26 mouse cellular contexts compared by ENCODE assay signal in the genomic region with DNA sequence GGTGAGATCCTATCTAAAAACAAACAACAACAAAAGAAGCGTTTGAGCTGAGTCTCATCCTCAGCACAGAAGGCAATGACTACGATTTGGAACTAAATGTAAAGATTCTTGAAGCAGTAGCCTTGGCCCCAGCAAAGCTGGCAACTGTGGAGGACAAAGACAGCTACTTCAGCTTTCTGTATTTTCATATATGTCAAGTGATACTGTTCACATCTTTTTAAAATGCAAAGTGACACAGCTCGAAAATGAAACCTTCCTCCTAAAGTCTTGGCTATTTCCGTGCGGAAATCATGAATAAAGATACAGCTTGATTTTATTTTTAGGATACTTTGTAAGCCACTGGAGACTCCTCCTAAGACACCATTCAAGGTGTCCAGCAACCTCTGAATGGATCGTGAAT. TPM values are rescaled to one million over a fixed set of nuclear protein-coding genes. Genes with fewer than 3 reads are reported as not detected.
"Had no signal": no experiment of that assay in that cellular context is flagged by ENCODE, and none has a peak within 500 bp of the region (broad histone marks: within the 10 kb centered on the region; RNA-seq: fewer than 3 reads in every experiment).

No protein-coding gene starts in this region.

- H3K27ac ChIP-seq: gastrocnemius, adult 2 months; heart, embryonic 10.5 days; hindbrain, embryonic 10.5 days; hindbrain, embryonic 12.5 days; hindbrain, embryonic 14.5 days; intestine, embryonic 15.5 days; left cerebral cortex, adult 2 months; limb, embryonic 10.5 days; limb, embryonic 12.5 days; liver, embryonic 13.5 days had no signal

- H3K9me3 ChIP-seq: heart, embryonic 10.5 days; heart, embryonic 12.5 days; hindbrain, embryonic 10.5 days; hindbrain, embryonic 12.5 days; intestine, embryonic 15.5 days; limb, embryonic 10.5 days; limb, embryonic 12.5 days; liver, embryonic 13.5 days had no signal

- H3K27me3 ChIP-seq: heart, embryonic 12.5 days; hindbrain, embryonic 12.5 days; intestine, embryonic 15.5 days; limb, embryonic 12.5 days; liver, embryonic 13.5 days had no signal

- ATAC-seq: hindbrain, embryonic 16.5 days; inflammation-experienced regulatory T-cells, adult 6 months; intestine, postnatal 0 days had no signal

- H3K9ac ChIP-seq: heart, embryonic 12.5 days; hindbrain, embryonic 12.5 days; hindbrain, embryonic 14.5 days; intestine, embryonic 15.5 days; limb, embryonic 12.5 days; liver, embryonic 13.5 days had no signal

- H3K36me3 ChIP-seq: heart, embryonic 10.5 days; heart, embryonic 12.5 days; hindbrain, embryonic 10.5 days; hindbrain, embryonic 12.5 days; intestine, embryonic 15.5 days; limb, embryonic 10.5 days; limb, embryonic 12.5 days; liver, embryonic 13.5 days had no signal

- H3K4me1 ChIP-seq: liver, embryonic 13.5 days had no signal

- H3K4me3 ChIP-seq: gastrocnemius, adult 2 months; heart, embryonic 10.5 days; heart, embryonic 12.5 days; hindbrain, embryonic 10.5 days; hindbrain, embryonic 12.5 days; intestine, embryonic 15.5 days; left cerebral cortex, adult 2 months; limb, embryonic 10.5 days; limb, embryonic 12.5 days; liver, embryonic 13.5 days had no signal

- H3K4me2 ChIP-seq: heart, embryonic 12.5 days; hindbrain, embryonic 12.5 days; hindbrain, embryonic 14.5 days; intestine, embryonic 15.5 days; limb, embryonic 12.5 days; liver, embryonic 11.5 days; liver, embryonic 13.5 days had no signal

- DNase-seq: gastrocnemius, adult 2 months; gastrocnemius, postnatal 10 days; gastrocnemius, postnatal 25 days; heart, adult 18-20 months; heart, postnatal 10 days; heart, postnatal 4 days; kidney, adult 18-20 months; kidney, adult 8-10 months; kidney, postnatal 10 days; kidney, postnatal 25 days; kidney, postnatal 4 days; liver; liver, embryonic 13.5 days had no signal

RNA-seq across cellular contexts. Expression of gene Iyd, which starts 26.1 kb away (rescaled TPM):
- polyA plus RNA-seq: hindbrain, embryonic 10.5 days; hindbrain, embryonic 12.5 days; inflammation-experienced regulatory T-cells, adult 6 months; limb, embryonic 10.5 days; limb, embryonic 12.5 days had no signal
